Mouse (Mus musculus): ENCODE data around the gene Add3. TPM values are rescaled to one million over a fixed set of nuclear protein-coding genes. Genes with fewer than 3 reads are reported as not detected.

Gene Add3
- polyA plus RNA-seq, 1 experiment, result 40.8 TPM

DNA sequence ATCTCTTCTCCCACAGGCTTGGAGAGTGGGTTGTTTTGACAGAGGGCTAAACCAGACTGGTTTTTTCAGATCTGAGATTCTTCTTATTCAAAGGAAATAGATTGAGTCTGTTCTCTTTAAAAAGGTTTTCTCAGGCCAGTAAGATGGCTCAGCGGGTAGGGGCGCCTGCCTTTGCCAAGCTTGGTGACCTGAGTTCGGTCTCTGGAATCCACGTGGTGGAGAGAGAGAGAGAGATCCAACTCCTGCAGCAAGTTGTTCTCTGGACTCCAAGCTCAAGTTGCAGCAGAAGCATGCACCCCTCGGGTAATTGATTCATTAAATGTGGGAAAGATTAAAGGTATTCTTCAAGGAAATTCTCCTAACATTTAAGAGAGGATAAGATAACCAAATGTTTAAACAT, 16.9 kb upstream of the Add3 start:
- no peak overlapping the region for H3K4me3 ChIP-seq (ENCODE audit: insufficient read depth, low read depth, low read length)
- no peak overlapping the region for H3K27ac ChIP-seq (replicated peaks; ENCODE audit: low read depth, low read length)
- peaks cover under 1% of the 10 kb centered on the region for H3K4me1 ChIP-seq (ENCODE audit: control insufficient read depth, insufficient read depth, insufficient read length, low read length)

DNA sequence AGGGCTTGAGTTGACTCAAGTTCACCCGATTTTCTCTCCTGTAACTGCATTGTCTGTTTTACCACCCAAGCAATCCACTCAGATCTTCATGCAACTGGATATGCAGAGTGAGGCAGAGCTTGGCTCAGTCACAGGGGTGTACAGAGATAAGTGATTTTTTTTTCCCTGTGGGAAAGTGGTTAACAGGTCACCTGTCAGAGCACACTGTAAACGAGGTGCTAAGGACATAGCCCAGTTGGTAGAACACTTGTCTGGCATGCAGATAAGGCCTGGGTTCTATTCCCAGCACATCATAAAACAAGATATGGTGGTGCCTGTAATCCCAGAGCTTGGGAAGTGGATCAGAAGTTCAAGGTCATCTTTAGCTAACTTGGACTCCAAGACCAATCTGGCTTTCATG, 14.6 kb upstream of the Add3 start:
- H3K4me3 ChIP-seq (ENCODE audit: insufficient read depth, low read depth, low read length), result no peak overlapping the region
- H3K27ac ChIP-seq (replicated peaks; ENCODE audit: low read depth, low read length), result no peak overlapping the region
- H3K4me1 ChIP-seq (ENCODE audit: control insufficient read depth, insufficient read depth, insufficient read length, low read length), result peaks cover 5% of the 10 kb centered on the region

DNA sequence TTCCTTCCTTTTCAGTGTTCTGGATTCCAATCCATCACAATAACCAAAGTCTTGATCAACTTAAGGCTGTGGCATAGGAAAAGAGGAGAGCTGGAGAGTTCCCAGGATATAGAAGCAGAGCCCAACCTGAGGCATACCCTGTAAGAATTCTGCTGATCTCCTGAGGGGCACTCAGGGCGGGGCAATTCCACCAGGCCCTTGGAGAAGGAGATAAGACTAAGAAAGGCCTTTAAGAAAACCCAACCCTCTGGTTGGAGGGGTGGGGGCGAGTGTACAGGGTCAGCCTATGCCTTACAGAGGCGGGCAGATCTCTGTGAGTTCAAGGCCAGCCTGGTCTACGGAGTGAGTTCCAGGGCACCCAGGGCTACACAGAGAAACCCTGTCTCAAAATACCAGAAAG, 13.7 kb upstream of the Add3 start:
- peaks cover 5% of the 10 kb centered on the region for H3K4me1 ChIP-seq (ENCODE audit: control insufficient read depth, insufficient read depth, insufficient read length, low read length)
- no peak overlapping the region for H3K27ac ChIP-seq (replicated peaks; ENCODE audit: low read depth, low read length)
- no peak overlapping the region for H3K4me3 ChIP-seq (ENCODE audit: insufficient read depth, low read depth, low read length)

DNA sequence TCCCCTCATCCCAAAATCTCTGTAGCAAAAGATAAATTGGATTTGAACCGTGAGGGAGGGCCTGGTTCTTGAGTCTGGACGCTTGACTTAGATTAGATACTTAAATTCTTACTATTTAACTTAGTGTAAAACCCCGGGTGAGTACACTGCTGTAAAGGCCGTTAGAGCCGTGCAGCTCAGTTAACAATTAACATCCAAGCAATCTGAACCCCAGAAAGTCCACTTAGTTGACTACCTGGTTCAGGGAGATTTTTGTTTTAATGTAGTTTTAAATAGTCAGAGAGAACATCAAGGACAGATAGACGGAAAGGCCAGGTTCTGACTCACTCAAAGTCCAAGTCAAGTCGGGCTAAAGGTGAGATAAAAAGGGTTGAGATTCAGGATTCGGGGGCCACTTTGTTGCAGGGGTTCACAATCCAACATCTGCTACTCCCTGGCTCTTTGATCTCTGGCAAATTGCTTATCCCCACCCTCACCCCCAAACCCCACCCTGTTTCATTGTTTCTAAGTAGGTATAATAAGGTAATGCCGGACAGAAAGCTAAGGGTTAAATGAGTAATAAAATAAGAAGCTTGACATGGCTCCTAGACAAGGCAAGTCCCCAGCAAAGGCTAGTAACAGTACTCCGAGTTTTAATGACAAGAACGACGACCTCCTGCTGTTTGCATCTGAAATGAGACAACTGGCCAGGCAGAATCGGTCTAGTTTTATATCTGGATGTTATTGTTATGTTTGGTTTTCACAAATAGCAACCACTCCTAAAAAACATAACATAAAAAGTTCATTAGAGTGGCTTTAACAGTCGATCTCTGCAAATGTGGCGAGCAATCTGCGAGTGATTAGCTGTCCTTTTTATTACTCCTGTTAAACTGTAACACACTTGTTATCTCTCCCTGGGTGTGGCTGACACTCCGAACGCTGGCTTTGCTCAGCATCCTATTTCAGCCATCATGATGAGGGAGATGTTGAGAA, 12.6 kb upstream of the Add3 start:
- Histone ChIP-seq H3K4me3 (ENCODE audit: insufficient read depth, low read depth, low read length) (no peak overlapping the region), H3K4me1 (ENCODE audit: control insufficient read depth, insufficient read depth, insufficient read length, low read length) (peaks cover 5% of the 10 kb centered on the region), H3K27ac (replicated peaks; ENCODE audit: low read depth, low read length) (no peak overlapping the region)

DNA sequence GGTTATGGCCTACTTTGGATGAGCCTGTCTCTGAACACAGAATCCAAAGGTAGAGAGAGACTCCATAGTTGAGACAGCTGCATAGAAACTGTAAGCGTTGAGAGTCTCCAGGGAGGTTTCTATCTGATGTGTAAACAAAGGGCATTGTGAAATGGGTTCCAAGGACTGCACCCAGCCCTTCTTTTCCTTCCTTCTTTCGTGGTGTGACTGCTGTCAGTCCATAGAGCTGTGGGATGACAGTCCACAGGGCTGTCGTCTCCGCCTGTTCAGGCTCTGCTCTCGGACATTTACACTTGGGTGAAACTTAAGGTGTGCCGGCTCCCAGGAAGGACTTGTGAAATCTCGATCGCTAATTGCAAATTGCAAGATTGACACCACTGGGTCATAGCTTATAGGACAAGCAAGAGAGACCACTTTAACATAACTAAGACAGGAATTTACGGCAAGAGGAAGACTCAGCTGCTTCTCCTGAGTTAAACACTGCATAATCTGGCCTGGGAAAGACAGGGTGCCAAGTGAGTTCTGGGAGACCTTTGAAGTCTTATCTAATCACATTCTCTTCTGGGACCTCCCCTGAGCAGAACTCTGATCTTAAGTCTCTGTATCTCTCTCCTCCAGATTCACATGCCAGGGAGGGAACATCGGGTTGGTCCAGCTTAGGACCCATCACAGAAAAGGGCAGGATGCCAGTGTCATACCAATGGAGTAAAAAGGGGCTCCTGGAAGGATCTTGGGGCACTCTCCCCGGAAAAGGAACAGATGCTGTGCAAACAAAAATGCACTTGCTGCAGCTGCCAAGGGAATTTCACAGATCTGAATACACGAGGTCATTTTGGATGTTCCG, 11.5 kb upstream of the Add3 start:
- Histone ChIP-seq H3K27ac (replicated peaks; ENCODE audit: low read depth, low read length) (no peak overlapping the region), H3K4me3 (ENCODE audit: insufficient read depth, low read depth, low read length) (no peak overlapping the region; the same call in 1 of the 2 replicates), H3K4me1 (ENCODE audit: control insufficient read depth, insufficient read depth, insufficient read length, low read length) (peaks cover 5% of the 10 kb centered on the region)

DNA sequence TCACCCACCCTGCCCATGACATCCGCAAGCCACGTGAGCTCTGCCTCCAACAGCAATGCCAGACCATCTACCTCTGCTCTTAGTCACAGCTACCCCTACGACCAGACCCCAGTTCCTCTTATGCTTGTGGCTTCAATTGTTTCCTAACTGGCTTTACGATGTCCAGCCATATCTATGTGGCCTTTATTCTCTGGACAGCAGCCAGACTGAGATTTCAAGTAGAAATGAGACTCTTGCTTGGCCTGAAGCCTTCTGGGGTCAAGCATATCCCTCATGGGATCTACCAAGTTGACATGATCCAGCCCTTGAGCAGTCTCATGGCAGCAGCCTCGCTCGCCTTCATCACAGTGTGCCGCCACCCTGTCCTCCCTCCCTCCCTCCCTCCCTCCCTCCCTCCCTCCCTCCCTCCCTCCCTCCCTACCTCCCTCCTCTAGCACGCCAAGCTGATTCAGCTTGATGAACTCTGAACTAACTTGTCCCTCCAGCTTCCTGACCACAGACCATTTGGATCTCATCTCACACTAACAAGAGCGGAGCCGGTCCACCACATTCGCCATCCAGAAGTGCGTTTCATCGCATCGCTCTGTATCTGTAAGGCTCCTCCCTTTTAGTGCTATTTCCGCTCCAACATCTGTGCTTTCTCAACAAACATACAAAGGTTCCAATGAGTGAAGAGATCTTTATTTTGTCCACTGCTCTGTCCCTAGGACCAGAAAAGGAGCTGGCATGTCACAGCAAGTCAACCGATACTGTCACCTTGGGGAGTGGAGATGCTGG, 9.7 kb upstream of the Add3 start:
- Histone ChIP-seq H3K4me3 (ENCODE audit: insufficient read depth, low read depth, low read length) (no peak overlapping the region), H3K27ac (replicated peaks; ENCODE audit: low read depth, low read length) (peak overlapping the region; percentile 52; the same call in 1 of the 2 replicates), H3K4me1 (ENCODE audit: control insufficient read depth, insufficient read depth, insufficient read length, low read length) (peaks cover 5% of the 10 kb centered on the region)

DNA sequence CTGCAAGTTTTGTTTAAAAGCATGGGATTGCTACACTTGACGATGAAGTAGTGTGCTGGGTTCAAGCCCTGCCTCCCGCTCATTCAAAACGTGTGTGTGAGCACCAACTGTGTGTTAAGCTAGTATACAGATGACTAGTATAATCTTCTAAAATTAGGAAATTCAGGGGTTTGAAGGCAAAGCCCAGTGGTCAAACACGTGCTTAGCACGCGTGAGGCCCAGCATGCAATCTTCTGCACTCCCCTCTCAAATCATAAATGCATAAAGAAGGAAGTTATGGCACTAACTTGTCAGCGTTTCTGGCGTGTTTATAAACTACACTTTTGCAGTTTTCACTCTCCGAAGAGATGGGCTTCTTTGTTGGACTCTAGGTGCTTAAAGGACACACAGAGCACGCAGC, 7.8 kb upstream of the Add3 start:
- H3K4me3 ChIP-seq (ENCODE audit: insufficient read depth, low read depth, low read length), result no peak overlapping the region

DNA sequence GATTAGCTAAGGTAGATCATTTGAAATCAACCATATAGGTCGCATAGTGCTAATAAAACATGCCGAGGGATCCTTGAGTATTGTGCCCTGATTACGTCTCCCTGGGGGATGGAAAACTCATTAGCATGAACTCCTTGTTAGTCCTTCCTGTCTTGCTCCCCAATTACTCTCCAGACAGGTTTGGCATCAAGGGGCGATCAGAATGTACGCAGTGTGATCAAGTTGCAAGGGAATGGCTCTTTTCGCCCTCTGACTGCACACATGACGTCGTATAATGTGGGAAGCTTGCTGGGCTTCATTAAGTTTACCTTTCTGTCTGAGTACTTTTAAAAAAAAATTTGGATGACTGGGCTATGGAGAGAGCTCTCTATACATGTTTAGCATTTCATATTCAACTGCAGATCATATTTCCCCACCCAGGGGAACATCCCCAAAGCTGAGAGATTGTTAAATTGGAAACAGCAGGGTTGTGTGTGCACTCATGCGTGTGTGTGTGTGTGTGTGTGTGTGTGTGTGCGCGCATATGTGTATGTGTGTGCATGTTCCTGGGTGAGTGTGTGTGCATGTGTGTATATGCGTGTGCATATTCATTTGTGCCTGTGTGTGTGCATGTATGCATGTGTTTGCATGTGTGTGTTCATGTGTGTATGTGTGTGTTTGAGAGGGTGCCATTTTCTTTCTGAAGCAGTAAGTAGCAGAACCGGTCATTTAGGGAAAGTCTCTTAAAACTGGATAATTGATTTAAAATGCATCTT, 3.7 kb upstream of the Add3 start:
- no peak overlapping the region for H3K27ac ChIP-seq (replicated peaks; ENCODE audit: low read depth, low read length)
- H3K4me1 ChIP-seq (ENCODE audit: control insufficient read depth, insufficient read depth, insufficient read length, low read length), result no peaks in the 10 kb centered on the region
- H3K4me3 ChIP-seq (ENCODE audit: insufficient read depth, low read depth, low read length), result no peak overlapping the region

More for the DNA sequence above, 7.8 kb upstream of the Add3 start:
- Histone ChIP-seq H3K4me1 (ENCODE audit: control insufficient read depth, insufficient read depth, insufficient read length, low read length) (peaks cover 5% of the 10 kb centered on the region), H3K27ac (replicated peaks; ENCODE audit: low read depth, low read length) (no peak overlapping the region)

DNA sequence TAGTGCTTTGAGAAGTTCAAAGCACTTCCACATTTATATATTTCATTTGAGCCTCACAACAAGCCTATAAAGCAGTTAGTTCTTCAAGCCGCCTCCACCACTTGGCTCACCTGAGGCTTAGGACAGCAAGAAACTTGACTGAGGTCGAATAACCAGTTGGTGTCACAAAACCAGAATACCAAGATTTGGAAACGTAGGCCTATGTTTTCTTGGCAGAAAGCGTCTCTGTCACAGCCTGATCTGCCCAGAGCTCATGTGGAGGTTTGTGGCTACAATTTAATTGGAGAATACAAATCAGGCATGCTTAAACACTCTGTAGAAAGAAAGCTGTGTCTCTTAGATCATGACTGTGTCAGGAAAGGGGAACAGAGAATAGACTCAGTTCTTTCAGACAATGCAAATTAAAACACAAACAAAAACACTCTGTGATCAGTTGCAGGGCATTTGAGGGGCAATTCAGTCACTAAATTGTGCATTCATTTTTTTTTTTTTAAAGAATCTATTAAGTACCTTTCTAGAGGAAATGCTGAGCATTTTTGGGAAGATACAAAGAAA, 3.0 kb upstream of the Add3 start:
- Histone ChIP-seq H3K27ac (replicated peaks; ENCODE audit: low read depth, low read length) (no peak overlapping the region), H3K4me3 (ENCODE audit: insufficient read depth, low read depth, low read length) (no peak overlapping the region), H3K4me1 (ENCODE audit: control insufficient read depth, insufficient read depth, insufficient read length, low read length) (no peaks in the 10 kb centered on the region)

DNA sequence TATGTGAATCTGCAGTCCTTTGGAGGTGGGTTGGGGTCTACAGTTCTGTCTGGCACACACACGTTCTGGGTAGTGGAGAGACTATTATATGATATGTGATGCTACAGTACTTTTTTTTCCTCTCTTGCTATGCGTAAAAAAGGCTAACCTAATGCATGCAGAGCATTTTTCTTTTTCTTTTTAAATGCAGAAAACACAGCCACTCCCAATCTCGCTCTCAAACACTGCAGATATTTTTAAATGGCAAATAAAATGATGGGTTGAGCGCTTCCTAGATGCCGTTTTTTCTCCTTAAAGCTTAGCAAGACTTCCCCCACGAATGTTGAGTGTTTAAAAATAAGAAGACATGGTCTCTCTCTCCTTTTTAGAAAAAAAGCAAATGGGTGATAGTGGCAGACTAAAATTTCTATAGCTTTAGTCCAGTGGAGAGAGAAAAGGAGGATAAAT, 584 bp downstream of the Add3 start:
- H3K4me3 ChIP-seq (ENCODE audit: insufficient read depth, low read depth, low read length), result peak overlapping the region; percentile 74
- peak overlapping the region; percentile 73 for H3K27ac ChIP-seq (replicated peaks; ENCODE audit: low read depth, low read length)
- H3K4me1 ChIP-seq (ENCODE audit: control insufficient read depth, insufficient read depth, insufficient read length, low read length), result no peaks in the 10 kb centered on the region

DNA sequence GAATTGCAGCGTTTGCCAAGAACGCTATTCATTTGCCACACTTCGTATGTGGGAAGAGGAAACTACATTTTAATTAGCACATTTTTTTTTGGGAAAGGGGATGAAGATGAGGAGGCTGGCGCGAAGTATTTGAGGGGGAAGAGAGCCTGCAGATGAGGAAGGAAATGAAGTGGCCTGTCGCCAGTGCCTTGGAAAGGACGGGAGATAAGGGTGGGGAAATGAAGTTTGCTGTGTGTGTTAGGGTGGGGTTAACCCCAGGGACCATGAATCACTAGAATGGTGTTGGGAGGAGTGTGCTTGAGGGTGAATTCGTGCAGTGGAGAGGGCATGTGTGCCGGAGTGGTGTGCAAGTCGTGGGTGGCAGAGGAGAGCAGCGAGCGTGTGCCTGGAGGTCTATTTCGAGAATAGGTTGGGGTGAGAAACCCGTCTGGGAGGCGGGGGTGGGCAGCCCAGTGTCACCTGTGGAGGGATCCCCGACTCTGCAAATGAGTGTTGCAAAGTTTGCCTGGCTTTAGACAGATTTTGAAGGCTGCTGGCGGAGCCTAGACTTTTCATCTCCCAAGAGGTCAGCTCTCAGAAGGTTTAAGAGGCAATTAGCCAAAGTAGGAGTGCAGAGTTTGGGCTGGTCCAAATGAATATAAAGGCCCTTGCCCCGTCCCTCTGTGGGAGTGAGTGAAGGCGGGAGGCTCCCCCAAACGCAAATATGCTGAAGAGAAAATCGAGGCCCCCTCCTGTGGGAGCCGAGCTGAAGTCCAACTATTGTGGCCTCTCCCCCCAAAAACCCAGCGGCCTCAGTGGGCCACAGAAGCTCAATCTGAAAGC, 1.2 kb downstream of the Add3 start:
- no peaks in the 10 kb centered on the region for H3K4me1 ChIP-seq (ENCODE audit: control insufficient read depth, insufficient read depth, insufficient read length, low read length)
- peak overlapping the region; percentile 74 for H3K4me3 ChIP-seq (ENCODE audit: insufficient read depth, low read depth, low read length)
- H3K27ac ChIP-seq (replicated peaks; ENCODE audit: low read depth, low read length), result peak overlapping the region; percentile 73

DNA sequence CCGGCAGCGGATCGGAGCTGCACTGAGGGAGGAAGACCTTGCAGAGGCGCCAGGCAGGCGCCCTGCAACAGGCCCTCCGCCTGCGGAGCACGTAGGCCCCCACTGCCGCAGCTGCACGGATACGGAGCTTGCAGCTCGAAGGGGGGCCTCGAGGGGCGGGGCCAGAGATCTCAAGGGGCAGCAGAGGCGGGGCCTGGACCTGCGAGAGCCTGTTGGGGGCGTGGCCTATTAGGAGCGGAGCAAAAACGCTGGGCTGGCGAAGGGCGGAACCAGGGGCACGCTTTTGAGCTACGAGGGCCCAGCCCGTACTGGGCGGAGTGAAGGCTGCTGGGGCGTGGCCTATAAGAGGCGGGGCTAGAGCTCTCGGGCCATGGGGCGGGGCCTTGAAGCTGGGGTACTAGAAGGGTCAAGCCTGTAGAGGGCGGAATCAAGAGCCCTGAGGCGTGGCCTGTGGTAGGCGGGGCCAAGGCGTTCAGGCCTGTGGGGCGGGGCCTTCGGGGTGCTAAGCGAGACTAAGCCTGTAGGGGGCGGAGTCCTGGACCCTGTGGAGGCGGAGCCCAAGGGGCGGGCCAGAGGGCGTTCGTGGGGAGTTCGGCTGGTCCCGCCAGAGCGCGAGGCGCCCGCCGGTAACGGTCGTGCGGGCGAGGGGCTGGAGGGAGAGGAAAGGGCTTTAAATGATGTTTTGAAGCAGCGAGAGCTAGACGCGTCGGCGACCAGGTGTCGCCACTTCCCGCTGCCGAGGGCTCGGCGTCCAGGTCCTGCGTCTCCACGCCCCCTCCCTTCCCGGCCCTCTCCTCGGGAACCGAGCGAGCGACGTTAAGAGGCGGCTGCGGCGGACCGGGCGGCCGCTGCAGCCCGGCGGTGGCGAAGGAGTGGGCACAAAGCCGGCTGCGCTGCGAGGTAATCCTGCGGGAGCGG, 2.2 kb downstream of the Add3 start:
- H3K4me1 ChIP-seq (ENCODE audit: control insufficient read depth, insufficient read depth, insufficient read length, low read length), result 0 out of 2 replicates have a peak, but pooled peaks cover 3% of the 10 kb centered on the region
- peak overlapping the region; percentile 75 for H3K4me3 ChIP-seq (ENCODE audit: insufficient read depth, low read depth, low read length)
- peak overlapping the region; percentile 73 for H3K27ac ChIP-seq (replicated peaks; ENCODE audit: low read depth, low read length)
